Mouse (Mus musculus) common myeloid progenitor, adult 5-6 weeks (primary cell): ENCODE data around the gene Ang. TPM values are rescaled to one million over a fixed set of nuclear protein-coding genes. Genes with fewer than 3 reads are reported as not detected.

Source experiments
- ATAC-seq: replicated peaks from 2 replicates; pipeline ENCODE4 v1.8.0; 2016; ENCODE audit warnings: low read depth, mild to moderate bottlenecking, moderate TSS enrichment, inconsistent platforms; ENCODE audit not compliant: poor library complexity, severe bottlenecking
- total RNA-seq: library from RNA; stranded (forward); fragments of 200-1000, 187-1606 nt; gene quantifications from 2 replicates; pipeline ENCODE4 v1.2.3, GENCODE M21; 2017

Ang gene
- total RNA-seq: 1.1 TPM in 1 of 2 replicates, not detected in the other

DNA sequence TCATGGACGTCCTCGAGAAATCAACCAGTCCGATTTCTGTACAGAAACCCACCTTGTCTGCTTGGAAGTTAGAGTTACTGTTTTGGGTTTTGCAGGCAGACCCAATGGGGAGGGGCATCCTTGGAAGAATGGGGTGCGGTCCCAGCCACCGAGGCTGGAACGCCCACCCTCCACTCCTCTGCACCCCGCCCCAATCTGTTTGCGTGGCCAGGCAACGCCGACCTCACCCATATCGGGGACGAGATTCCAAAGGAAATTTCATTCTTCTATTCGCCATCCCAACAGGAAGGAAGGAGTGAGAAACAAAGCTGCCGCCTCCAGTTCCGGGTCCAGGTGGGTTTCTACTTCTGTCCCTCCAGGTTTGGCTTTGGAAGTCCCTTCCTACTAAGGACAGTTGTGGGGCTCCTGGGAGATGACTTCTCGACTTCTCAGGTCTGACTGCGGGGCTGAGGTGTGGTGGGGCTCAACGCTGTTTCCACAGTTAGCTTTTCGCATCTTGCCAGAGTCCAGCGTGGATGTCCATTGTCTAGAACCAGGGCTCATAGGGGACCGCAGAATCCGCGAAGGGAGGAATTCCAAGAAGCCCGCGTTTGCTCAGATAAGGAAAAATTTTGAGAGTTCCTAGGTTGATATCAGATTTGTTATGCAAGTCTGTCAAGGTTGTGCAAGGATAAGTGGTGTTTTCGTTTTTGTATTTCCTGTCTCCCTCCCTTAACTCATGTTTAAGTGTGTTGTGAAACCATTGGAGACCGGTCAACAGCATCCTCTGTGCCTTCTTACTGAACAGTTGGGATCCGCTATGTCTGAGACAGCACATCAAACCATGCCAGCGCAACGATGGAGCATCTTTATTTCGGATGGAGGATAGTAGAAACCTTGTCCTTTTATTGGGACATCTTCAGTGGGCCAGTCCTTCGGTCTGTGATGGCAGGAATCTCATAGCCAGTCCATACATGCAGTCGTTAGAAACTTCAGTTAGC is at the start of gene Ang, which contains the start of gene Rnase4:
Ang (plus strand) TSS at position 230 of the 980 bp plus-strand sequence.
Rnase4 (plus strand) TSS at position 157 of the 980 bp plus-strand sequence.
- ATAC-seq: no peak

DNA sequence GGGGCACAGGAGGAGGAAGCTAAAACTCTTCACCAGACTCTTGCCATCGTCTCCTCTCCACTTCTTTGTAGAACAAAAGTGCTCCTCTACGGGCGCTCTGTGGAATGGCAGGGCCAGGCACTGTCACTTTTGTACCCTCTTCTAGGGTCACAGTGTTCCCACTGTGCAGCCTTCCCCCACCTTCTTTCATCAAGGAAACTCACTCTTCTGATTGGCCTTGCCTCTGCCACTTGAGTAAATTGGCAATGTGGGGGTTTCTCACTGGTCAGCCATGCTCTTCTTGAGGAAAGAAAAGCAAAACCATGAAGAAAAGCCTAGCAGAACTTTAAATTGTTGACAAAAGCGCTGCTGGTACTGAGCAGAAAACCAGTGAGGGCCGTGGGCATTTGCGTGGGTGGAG is 49.2 kb upstream of the Ang start, which contains the start of gene Rnase9:
Rnase9 (minus strand) TSS at position 101 of the 400 bp plus-strand sequence.
- no peak for ATAC-seq

DNA sequence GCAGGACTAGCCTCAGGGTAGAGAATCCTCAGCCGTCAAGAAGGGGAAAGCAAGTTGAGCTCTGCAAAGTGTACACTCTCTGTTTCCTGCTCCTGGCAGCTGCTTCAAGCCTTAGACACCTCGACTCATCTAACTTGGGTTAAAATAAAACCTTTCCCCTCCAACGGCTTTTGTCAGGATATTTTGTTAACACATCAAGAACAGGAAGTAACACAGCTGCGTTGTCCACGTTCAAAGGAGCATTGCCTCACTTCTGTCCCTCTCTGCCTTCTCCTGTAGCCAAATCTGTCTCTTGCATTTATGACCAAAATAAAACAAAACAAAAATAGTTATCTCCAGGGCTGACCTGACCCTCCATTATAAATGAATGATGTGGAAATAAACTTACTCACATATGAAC is 43.1 kb upstream of the Ang start:
- ATAC-seq: peak; percentile 71

DNA sequence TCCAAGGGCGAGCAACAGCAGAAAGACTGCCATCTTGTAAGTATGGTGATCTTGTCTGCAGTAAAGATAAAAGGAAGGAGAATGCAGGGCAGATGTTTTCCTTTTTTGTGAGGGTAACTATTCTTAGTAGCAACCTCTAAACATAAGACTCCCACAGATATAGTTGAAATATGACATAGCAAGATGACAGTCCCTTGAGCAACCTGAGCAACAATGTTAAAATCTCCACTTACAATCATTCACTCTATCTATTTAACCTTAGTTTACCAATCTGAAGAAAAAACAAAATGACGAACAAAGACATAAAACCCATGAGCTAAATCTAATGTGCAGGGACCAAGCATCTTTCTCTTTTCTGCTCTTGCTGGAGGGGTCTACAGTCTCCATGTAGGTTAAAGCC is 40.9 kb upstream of the Ang start, which contains the start of gene Rnase11:
Rnase11 (minus strand) TSS at position 101 of the 400 bp plus-strand sequence.
- ATAC-seq: no peak

DNA sequence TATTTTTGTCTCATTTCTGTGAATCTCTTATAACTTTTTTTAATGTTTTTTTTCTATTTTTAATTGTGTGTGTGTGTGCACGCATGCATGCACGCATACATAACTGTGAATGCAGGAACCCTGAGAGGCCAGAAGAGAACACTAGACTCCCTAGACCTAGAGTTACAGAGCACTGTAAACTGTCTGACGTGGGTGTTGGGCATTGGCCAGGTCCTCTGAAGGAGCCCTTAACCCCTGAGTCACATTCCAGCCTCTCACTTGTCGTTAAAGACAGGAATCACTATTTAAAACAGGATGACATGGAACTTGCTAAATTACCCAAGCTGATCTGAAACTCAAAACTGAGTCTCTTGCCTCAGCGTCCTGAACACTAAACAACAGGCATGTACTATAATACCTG is 39.0 kb upstream of the Ang start:
- no peak for ATAC-seq

DNA sequence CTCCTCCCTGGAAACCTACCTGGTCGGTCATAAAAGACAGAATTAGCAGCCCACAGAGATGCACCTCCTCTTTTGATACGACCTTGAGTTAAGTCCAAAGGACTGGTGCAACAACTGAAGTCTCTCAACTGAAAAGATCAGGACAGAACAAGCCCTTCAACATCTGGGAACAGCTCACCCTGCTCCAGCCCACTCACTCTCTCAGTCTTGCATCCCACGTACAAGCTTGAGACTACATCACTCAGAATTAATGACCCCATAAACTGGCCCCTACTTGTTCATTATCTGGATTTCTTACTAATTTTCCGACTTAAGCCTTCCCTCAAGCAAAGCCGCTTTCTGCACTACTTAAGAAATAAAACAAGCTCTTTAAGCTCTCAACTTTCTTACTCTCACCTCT is 37.8 kb upstream of the Ang start:
- no peak for ATAC-seq

DNA sequence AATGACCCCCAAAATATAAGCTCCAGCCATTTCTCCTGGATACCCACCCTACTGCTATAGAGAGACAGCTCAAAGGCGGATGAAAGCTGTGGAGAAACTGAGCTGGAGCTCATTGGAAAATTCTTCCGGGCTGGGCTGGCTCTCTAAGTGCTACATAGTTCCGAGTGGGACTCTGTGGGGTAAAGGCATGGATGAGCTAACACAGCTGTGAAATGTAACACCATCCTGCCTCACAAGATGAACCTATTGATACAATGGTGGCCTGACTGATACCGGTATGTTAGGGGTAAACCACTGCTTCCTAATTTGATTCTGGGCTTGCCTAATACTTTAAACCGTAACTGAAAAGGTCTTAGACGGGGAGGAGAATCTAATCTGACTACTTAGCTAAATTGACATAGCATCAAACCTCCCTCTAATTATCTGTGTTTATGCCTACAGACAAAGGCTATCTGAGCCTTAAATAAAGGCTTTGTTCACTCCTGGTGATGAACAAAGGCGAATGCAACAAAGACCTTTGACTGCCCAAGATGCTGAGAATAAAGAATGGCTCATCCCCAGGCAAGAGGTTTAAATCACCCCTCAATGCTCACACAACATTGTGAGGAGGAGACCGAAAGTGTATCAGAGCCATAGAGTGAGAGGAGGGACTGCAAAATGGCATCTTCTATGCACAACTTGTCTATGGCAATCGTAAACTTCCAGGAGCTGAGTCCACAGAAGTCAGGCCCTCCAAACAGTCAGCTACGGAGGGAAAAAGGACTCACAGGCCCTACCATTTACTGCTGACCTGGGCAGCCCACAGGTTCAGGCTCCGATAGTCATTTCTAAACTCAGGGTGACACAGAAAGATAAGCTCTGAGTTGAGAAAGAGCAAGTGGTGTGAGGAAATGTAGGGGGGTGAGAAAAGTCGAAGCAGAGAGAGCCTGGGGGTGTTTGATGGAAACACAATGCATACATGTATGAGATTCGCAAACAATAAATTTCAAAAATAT is 36.4 kb upstream of the Ang start:
- no peak for ATAC-seq

DNA sequence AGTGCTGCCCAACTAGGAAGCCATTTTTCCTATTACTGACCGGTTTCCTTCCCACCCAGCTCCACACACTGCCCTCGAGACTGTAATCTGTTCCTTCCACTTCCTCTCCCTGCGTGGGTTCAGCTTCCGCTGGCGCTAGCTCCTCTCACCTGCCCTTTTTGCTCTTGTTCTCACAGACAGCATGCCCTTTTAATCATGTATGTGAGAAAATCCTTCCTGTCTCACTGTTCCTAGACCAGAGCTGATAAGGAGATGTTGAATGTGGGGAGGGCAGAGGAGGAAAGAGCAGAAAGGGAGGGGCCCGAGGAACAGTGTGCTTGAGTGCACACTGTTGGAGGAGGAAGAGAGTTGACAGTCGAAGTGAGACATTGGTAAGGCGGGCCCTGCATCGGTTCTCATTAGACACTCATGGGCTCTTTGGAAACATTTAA is 33.5 kb upstream of the Ang start, which contains the start of gene Rnase12:
Rnase12 (minus strand) TSS at position 261 of the 431 bp plus-strand sequence.
- ATAC-seq: peak; percentile 72

DNA sequence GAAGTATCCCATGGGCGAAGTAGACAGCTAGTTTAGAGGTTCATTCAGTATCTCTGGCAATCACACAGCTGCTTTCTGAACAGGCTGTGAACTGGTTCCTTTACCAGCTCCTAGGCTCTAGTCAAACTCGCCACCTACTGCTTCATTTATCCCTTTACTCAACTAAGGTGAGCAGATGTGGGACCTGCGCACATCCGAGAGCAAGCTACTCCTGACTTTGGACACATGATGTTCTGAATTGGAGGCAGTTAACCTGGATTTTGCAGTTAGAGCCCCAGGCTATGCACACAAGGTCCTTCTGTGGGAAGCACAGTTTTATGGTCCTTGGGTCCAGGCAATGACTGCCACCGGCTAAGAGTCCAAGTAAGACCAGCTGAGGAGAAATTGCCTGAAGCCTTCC is 30.2 kb upstream of the Ang start:
- ATAC-seq: no peak

DNA sequence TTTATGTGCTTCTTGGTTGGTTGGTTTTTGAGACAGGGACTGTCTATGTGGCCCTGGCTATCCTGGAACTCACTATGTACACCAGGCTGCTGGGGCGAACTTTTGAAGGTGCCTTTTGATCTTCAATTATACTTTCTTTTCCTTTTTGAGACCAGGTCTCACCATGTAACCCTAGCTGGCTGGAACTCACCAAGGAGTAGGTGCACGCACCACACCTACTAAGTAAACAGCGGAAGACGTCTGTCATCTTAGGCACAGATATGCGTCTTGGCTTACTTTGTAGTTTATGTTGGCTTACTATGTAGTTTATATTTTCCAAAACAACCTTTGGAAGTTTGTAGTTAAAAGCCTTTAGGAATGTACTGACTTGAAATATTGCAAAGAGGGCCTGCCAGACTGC is 22.0 kb upstream of the Ang start:
- no peak for ATAC-seq

DNA sequence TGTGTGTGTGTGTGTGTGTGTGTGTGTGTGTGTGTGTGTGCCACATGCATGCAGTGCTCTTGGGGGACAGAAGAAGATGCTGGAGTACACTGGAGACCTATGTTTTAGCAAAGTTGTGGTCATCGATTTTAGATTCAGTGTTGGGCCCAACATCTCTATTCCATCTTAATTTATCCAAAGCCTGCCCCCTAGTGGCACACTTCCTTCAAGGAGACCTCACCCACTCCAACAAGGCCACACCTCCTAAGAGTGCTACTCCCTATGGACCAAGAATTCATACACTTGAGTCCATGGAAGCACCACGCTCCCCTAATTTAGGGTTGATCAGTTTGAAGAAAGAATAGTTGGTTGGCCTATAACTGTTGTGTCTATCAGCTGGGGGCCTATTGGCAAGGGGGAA is 21.3 kb upstream of the Ang start:
- ATAC-seq: no peak; the same call in 1 of the 2 replicates

DNA sequence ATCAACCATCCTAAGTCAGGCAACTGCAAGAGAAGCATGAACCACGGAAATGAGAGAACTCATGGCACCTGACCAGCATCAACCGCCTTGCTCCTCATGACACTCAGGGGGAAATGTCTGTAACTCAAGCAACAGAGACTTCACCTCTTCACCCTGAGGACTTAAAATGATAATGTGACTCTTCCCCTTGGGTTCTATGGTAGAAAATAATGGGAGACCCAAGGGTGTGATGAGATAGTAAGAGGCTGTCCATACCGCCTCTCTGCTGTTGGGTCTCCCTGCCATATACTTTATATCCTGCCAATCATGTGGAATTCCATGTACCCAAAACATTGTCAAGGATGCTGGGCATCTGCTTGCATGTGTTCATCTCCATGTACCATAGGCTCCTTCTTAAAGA is 16.6 kb upstream of the Ang start, which contains the start of gene Olfr750:
Olfr750 (minus strand) TSS at position 101 of the 400 bp plus-strand sequence.
- ATAC-seq: no peak

DNA sequence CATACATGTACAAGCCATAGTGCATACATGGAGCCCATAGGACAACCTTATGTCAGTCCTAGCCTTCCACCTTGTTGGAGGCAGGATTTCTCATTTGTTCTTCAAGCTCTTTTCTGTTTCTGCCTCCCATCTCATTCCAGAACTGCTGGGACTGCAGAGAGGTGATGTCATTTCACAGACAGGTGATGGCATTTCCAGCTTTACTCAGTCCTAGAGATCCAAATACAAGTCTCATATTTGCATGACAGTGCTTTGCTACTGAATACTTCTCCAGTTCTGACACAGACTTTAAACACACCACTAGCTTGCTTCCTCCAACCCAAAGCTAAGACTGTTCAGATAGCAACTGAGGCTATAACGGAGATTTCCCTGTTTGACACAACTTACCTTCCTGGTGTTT is 11.8 kb upstream of the Ang start:
- ATAC-seq: no peak

DNA sequence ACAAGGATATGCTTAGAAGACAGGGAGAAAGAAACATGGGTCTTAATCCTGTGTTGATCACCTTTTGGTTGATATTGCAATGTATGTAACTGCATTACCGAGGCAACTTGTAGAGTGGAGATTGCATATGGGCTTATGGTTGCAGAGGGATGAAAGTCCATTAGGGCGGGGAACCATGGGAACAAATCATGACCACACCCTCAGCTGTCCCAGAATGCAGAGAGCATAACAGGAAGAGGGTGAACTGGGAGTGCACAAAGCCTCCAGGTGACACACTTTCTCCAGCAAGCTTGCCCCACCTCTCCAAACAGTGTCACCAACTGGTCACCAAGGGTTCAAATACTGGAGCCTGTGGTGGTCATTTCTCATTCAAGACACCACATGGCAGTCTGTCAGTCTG is 9.9 kb upstream of the Ang start:
- ATAC-seq: no peak

DNA sequence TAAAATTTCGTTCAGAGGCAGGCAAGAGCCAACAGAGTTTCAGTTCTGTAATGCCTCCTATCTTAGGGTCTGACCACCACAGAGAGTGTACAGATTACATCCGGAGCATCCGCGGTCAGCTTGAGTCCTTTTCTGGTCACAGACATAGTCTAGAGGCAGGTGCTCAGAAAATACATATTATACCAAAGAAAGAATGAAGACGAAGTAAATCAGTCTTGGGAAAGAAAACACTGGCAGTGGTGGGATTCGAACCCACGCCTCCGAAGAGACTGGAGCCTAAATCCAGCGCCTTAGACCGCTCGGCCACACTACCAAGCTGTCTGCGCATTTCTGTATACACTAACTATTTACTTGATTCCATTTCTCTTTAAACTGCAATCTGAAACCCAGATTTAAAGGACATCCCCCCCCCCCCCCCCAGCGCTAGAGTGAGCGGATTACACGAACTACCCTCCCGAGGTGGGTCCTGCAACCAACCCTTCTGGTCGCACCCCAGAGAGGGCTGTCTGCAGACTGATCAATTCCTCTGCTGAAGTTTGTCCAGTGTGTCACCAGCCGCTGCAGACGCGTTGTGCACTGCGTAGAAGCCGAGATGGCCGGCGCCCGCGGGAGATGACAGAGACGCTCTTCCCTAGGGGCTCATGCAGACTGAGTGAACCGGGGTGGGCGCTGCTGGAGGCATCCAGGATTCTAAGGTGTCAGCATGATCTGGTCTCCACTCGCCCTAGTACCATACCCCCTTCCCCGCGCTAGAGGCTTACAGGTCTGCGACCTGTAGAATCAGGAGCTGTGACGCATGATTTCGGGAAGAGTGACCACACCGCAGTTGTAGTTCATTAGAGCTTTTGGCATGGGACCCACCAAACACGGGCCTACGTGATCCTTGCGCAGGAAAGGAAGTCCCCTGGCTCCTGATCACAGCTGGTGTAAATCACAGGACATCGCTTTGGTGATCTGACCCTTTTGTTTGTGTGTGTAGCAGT is 8.1 kb upstream of the Ang start:
- ATAC-seq: peak; percentile 72

DNA sequence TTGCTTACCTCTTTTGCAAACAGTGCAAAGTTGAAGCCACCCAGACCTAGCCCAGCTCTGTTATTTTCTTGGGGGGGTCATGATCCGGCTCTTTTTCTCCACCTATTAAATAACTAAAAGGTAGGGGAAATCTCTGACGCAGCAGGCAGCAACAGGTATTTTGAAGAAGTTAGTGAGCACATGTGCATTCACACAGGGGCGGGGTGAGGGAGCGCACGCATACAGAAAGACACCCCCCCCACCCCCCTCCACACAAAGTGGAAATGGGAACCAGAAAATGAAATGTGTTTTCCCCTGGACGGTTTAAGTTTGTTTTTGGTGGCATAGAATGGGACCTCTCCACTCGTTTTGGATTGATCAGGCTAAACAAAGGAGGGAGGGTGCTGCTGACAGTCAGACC is 7.1 kb upstream of the Ang start:
- 0 out of 2 replicates have a peak, but pooled peaks have one; percentile 8 for ATAC-seq

DNA sequence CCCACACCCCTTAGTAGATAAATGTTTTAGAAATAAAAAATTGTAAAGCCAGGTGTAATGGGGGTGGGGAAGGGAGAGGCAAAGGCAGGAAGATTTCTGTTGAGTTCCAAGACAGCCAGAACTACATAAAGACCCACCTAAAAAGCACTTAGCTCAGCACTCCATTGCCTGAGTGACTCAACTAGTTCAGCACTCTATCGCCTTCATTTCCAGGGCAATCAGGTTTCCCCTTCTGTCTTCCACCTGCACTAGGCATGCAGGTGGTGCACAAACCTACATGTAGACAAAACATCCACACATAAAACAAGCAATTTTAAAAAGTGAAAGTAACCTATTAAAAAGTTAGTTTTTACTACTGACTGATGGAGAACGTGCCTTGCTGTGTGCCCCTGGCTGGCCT is 5.9 kb upstream of the Ang start:
- no peak for ATAC-seq

DNA sequence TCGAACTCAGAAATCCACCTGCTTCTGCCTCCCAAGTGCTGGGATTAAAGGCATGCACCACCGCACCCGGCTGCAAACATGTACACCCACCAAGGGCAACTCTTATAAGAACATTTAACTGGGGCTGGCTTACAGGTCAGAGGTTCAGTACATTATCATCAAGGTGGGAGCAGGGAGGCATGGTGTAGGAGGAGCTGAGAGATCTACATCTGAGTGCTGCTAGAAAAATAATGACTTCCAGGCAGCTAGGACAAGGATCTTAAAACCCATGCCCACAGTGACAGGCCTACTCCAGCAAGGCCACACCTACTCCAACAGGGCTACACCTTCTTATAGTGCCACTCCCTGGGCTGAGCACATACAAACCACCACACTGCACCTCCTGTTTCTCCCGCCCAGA is 5.0 kb upstream of the Ang start:
- no peak for ATAC-seq

DNA sequence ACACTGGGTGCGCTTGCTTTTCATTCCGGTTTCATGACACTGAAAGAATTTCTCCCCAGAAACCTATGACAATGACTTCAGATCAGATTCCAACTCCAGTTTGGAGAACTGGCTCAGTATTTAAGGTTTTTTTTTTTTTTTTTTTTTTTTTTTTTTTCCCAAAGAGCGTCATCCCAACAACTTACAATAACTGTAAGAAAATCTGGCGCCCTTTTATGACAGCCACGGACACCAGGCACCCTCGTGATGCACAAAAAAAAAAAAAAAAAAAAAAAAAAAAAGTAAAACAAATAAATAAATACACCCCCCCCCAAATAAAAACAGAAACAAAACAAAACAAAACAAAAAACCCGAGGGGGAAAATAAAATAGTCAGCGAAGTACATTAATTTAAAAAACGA is 3.2 kb upstream of the Ang start:
- ATAC-seq: no peak
